Mouse (Mus musculus) heart, embryonic 14.5 days (tissue): ENCODE measurements at regions not wholly inside any gene's neighbourhood (a gene's known extent, or its start where the extent isn't known, plus 50 kb on each side); places are given as distances from the start of the nearest gene placed in this dataset.

Experiments used
- ATAC-seq: fragments of 200-750 bp; cut with Nextera tagmentation; 2 replicates; pipeline ENCODE4 v1.8.0; 2017; ENCODE audit warnings: low read depth, moderate TSS enrichment; ENCODE audit not compliant: insufficient number of reproducible peaks, insufficient read depth, low FRiP score
- H3K27ac ChIP-seq, 2 experiments: fragments of 200-500 bp in 1 of 2; fragments of 300-500 bp in 1 of 2; sonication (generic) in 1 of 2; replicated peaks in 1 of 2; 2 replicates each; pipeline ENCODE4 v1.5.1; 2012 to 2014; ENCODE audit warnings: low read depth in 2 of 2, low read length in 2 of 2, control low read depth in 1 of 2, mild to moderate bottlenecking in 1 of 2, mixed read lengths in 1 of 2; ENCODE audit not compliant: control insufficient read depth in 1 of 2, insufficient read depth in 1 of 2
- H3K27me3 ChIP-seq: fragments of 300-500 bp; sonication (generic); 2 replicates; pipeline ENCODE4 v1.6.1; 2014; ENCODE audit warnings: mild to moderate bottlenecking, low read length, control low read depth; ENCODE audit not compliant: control insufficient read depth, insufficient read depth
- H3K36me3 ChIP-seq: fragments of 300-500 bp; sonication (generic); 2 replicates; pipeline ENCODE4 v1.6.1; 2014; ENCODE audit warnings: mild to moderate bottlenecking, control low read depth, low read length, mixed read lengths; ENCODE audit not compliant: control insufficient read depth, insufficient read depth
- H3K4me1 ChIP-seq, 2 experiments: fragments of 200-500 bp in 1 of 2; fragments of 300-500 bp in 1 of 2; sonication (generic) in 1 of 2; 2 replicates each; pipeline ENCODE4 v1.6.1; 2012 to 2014; ENCODE audit warnings: low read length in 2 of 2, control low read depth in 1 of 2, mixed read lengths in 1 of 2; ENCODE audit not compliant: control insufficient read depth in 2 of 2, insufficient read depth in 2 of 2
- H3K4me2 ChIP-seq: fragments of 300-500 bp; sonication (generic); 2 replicates; pipeline ENCODE4 v1.6.1; 2014; ENCODE audit warnings: mild to moderate bottlenecking, low read length
- H3K4me3 ChIP-seq, 2 experiments: fragments of 200-500 bp in 1 of 2; fragments of 300-500 bp in 1 of 2; sonication (generic) in 1 of 2; 2 replicates each; pipeline ENCODE4 v1.5.1; 2012 to 2014; ENCODE audit warnings: low read length in 2 of 2, mild to moderate bottlenecking in 2 of 2, control low read depth in 1 of 2, low read depth in 1 of 2, moderate library complexity in 1 of 2; ENCODE audit not compliant: control insufficient read depth in 1 of 2, insufficient read depth in 1 of 2
- H3K9ac ChIP-seq: fragments of 300-500 bp; sonication (generic); 2 replicates; pipeline ENCODE4 v1.6.1; 2014; ENCODE audit warnings: mild to moderate bottlenecking, low read length
- H3K9me3 ChIP-seq: fragments of 300-500 bp; sonication (generic); 2 replicates; pipeline ENCODE4 v1.6.1; 2016; ENCODE audit warnings: low read length, control low read depth; ENCODE audit not compliant: control insufficient read depth
- WGBS: fragments of 180-500 bp; shearing (Covaris S2); extraction: QIAGEN DNeasy Blood & Tissue Kit; methylation state at CpG from one replicate; pipeline ENCODE4 v1.1.7; 2014; 5-methylcytosine and 5-hydroxymethylcytosine counted together

- Histone ChIP-seq H3K4me3 (no peak overlapping the region), H3K9me3 (no peaks in the 10 kb centered on the region), H3K27ac (no peak overlapping the region), H3K4me2 (no peak overlapping the region), H3K27me3 (no peaks in the 10 kb centered on the region), H3K36me3 (no peaks in the 10 kb centered on the region), H3K9ac (no peak overlapping the region), H3K4me1 (no peaks in the 10 kb centered on the region)
- 73% methylated on average over 4 of the region's 4 CpGs for WGBS
- ATAC-seq, result no peak
Measured at GRCm38 (mm10) chr1:127009699-127010098, 179.1 kb upstream of the Nckap5 start.

DNA sequence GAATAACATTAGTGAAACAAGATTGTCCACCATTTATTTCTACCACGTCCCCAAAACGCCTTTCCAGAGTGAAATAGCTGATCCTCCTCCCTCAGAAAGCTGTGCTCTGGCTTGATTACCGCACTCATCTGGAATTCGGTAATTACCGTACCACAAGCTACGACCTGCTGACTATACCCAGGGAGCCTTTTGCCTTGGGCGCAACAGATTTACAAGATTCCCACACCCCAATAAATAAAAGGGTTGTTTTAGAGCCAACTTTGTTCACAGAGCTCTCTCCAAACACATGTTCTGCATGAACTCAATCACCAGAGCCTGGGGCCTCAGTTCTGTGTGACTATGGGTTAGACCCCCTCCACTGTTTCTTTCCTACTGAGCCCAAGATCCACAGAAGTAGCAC lies 171.1 kb upstream of the Nckap5 start:
- no peaks in the 10 kb centered on the region for H3K9me3 ChIP-seq
- no peaks in the 10 kb centered on the region for H3K27me3 ChIP-seq
- ATAC-seq, result no peak
- peaks cover 6 to 9% of the 10 kb centered on the region in 2 experiments; a peak in 3 of 4 replicates for H3K4me1 ChIP-seq
- no peak overlapping the region for H3K4me3 ChIP-seq
- no peak overlapping the region for H3K4me2 ChIP-seq
- no peaks in the 10 kb centered on the region for H3K36me3 ChIP-seq
- no peak overlapping the region for H3K27ac ChIP-seq
- WGBS, result 72% methylated on average over 7 of the region's 7 CpGs
- no peak overlapping the region for H3K9ac ChIP-seq

- Histone ChIP-seq H3K9me3 (no peaks in the 10 kb centered on the region), H3K4me1 (no peaks in the 10 kb centered on the region), H3K4me3 (no peak overlapping the region), H3K36me3 (no peaks in the 10 kb centered on the region), H3K27ac (no peak overlapping the region), H3K9ac (no peak overlapping the region), H3K4me2 (no peak overlapping the region), H3K27me3 (no peaks in the 10 kb centered on the region)
- ATAC-seq, result no peak
- 79% methylated on average over 1 of the region's 1 CpGs for WGBS
Measured at GRCm38 (mm10) chr1:126993061-126993640, 162.6 kb upstream of the Nckap5 start.

GRCm38 (mm10) chr1:126992441-126992840 lies 161.8 kb upstream of the Nckap5 start:
- no peak overlapping the region for H3K9ac ChIP-seq
- no peak for ATAC-seq
- no peaks in the 10 kb centered on the region for H3K36me3 ChIP-seq
- H3K27ac ChIP-seq, result no peak overlapping the region
- no peak overlapping the region for H3K4me3 ChIP-seq
- no peaks in the 10 kb centered on the region for H3K27me3 ChIP-seq
- H3K4me2 ChIP-seq, result no peak overlapping the region
- 54% methylated on average over 4 of the region's 4 CpGs for WGBS
- H3K4me1 ChIP-seq, result no peaks in the 10 kb centered on the region
- no peaks in the 10 kb centered on the region for H3K9me3 ChIP-seq

DNA sequence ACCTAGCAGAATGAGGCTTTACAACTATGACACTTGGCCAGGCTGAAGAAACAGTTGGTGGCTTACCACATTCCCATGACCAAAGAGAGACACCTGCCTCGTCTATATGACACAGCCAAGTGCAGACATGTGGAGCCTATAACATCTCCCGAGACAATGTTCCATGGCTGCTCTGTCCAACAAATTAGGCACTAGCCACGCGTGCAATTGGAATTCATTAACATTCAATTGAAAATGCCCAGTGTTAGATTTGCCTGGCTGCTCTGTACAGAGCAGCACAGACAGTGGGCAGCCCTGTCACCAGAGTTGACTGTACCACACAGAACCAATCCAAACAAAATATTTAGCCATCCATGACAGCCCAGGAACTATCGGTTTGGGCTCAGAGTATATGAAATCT lies 152.2 kb upstream of the Nckap5 start:
- no peak overlapping the region for H3K4me3 ChIP-seq
- 0 out of 2 replicates have a peak, but pooled peaks cover 7% of the 10 kb centered on the region for H3K9me3 ChIP-seq
- no peak overlapping the region for H3K9ac ChIP-seq
- no peak overlapping the region for H3K4me2 ChIP-seq
- H3K4me1 ChIP-seq, result no peaks in the 10 kb centered on the region
- no peak overlapping the region for H3K27ac ChIP-seq
- ATAC-seq, result no peak
- WGBS, result 85% methylated on average over 5 of the region's 5 CpGs
- no peaks in the 10 kb centered on the region for H3K27me3 ChIP-seq
- no peaks in the 10 kb centered on the region for H3K36me3 ChIP-seq

- H3K27me3 ChIP-seq, result no peaks in the 10 kb centered on the region
- H3K27ac ChIP-seq, result no peak overlapping the region
- 0 out of 2 replicates have a peak, but pooled peaks cover 7% of the 10 kb centered on the region for H3K9me3 ChIP-seq
- no peak overlapping the region for H3K4me2 ChIP-seq
- WGBS, result 89% methylated on average over 14 of the region's 14 CpGs
- no peaks in the 10 kb centered on the region for H3K4me1 ChIP-seq
- H3K4me3 ChIP-seq, result no peak overlapping the region
- no peak overlapping the region for H3K9ac ChIP-seq
- no peak for ATAC-seq
- H3K36me3 ChIP-seq, result no peaks in the 10 kb centered on the region
Measured at GRCm38 (mm10) chr1:126980311-126980710, 149.7 kb upstream of the Nckap5 start.

DNA sequence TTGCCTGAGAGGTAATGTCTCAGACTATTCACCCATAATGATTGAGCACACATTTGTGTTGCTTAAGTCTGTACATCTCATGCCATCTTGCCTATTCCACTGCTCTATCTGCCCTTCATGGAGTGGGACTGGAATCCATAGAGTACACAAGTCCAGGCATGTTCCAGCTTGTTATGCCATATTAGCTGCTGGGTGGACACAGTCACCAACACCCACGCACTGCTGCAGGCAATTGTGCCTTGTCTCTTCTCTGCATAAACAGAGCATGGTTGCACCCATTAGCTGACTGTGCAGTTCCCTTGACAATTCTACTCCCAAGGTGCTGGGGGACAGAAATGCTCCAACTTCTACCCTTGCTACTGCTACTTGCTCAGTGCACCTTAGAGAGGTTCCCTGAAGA lies 143.3 kb upstream of the Nckap5 start:
- Histone ChIP-seq H3K4me3 (no peak overlapping the region), H3K27me3 (no peaks in the 10 kb centered on the region), H3K36me3 (no peaks in the 10 kb centered on the region), H3K4me1 (no peaks in the 10 kb centered on the region), H3K9ac (no peak overlapping the region), H3K27ac (no peak overlapping the region), H3K4me2 (no peak overlapping the region), H3K9me3 (no peaks in the 10 kb centered on the region)
- no peak for ATAC-seq
- 90% methylated on average over 1 of the region's 1 CpGs for WGBS

DNA sequence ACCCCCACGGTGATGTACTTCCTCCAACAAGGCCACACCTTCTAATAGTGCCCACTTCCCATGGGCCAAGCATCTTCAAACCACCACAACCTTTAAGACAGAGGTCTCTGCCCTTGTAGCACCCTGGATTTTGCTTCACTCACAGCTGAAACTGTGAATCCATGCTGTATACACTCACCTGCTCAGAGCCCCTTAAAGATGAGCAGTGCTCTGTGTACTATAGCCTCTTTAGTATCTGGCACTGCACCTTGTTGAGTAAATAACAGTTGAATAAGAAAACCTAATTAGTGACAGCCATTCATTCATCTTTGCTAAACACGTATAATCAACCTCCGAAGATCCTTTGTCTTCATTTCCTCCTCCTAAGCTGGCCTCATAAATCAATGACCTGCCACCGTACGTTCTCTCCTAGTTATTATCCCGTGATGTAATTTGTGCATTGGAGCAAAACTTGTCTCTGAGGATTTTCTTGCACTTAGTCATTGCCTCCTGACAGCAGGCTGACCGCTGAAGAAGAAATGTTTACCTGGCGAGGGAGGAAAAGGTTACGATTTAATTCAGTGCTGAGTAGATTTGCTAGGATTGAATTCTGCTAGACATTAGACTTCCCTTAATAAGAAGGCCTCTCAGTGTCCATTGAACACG lies 141.3 kb upstream of the Nckap5 start:
- Histone ChIP-seq H3K4me3 (no peak overlapping the region), H3K36me3 (no peaks in the 10 kb centered on the region), H3K27me3 (no peaks in the 10 kb centered on the region), H3K9me3 (no peaks in the 10 kb centered on the region), H3K9ac (no peak overlapping the region), H3K4me2 (no peak overlapping the region), H3K27ac (no peak overlapping the region), H3K4me1 (no peaks in the 10 kb centered on the region)
- 78% methylated on average over 10 of the region's 10 CpGs for WGBS
- no peak for ATAC-seq
